Mouse (Mus musculus): ENCODE data around the gene Nadsyn1. TPM values are rescaled to one million over a fixed set of nuclear protein-coding genes. Genes with fewer than 3 reads are reported as not detected.

Gene Nadsyn1
- polyA plus RNA-seq, 1 experiment: 12.3 TPM

- TF ChIP-seq EP300 (IDR thresholded peaks at IDR 0.05; ENCODE audit: insufficient read depth, low read depth, low read length): no peak
- no peak for TF ChIP-seq CTCF (IDR thresholded peaks at IDR 0.05; ENCODE audit: low read depth, low read length)
- TF ChIP-seq POLR2A (IDR thresholded peaks at IDR 0.05; ENCODE audit: insufficient read depth, low read length): no peak
- Histone ChIP-seq H3K27ac (ENCODE audit: insufficient read depth, low read length) (no peak overlapping the region), H3K36me3 (ENCODE audit: control insufficient read depth, insufficient read depth, low read length, poor library complexity, severe bottlenecking) (no peaks in the 10 kb centered on the region), H3K4me3 (ENCODE audit: low read depth, low read length) (no peak overlapping the region), H3K27me3 (ENCODE audit: control insufficient read depth, insufficient read depth, low read length, poor library complexity, severe bottlenecking) (no peaks in the 10 kb centered on the region), H3K9ac (ENCODE audit: low read depth, poor library complexity, severe bottlenecking) (no peak overlapping the region), H3K9me3 (replicated peaks; ENCODE audit: control insufficient read depth, insufficient read depth, low read length, poor library complexity, severe bottlenecking) (no peaks in the 10 kb centered on the region), H3K4me1 (ENCODE audit: control insufficient read depth, insufficient read depth, low read length) (no peaks in the 10 kb centered on the region)
Observed at GRCm38 (mm10) chr7:143777375-143777774, 45.3 kb downstream of the Nadsyn1 start.

GRCm38 (mm10) chr7:143776137-143776536 is 46.5 kb downstream of the Nadsyn1 start:
- TF ChIP-seq POLR2A (IDR thresholded peaks at IDR 0.05; ENCODE audit: insufficient read depth, low read length) (no peak), EP300 (IDR thresholded peaks at IDR 0.05; ENCODE audit: insufficient read depth, low read depth, low read length) (no peak), CTCF (IDR thresholded peaks at IDR 0.05; ENCODE audit: low read depth, low read length) (no peak)
- Histone ChIP-seq H3K4me3 (ENCODE audit: low read depth, low read length) (no peak overlapping the region), H3K27me3 (ENCODE audit: control insufficient read depth, insufficient read depth, low read length, poor library complexity, severe bottlenecking) (no peaks in the 10 kb centered on the region), H3K9ac (ENCODE audit: low read depth, poor library complexity, severe bottlenecking) (no peak overlapping the region), H3K9me3 (replicated peaks; ENCODE audit: control insufficient read depth, insufficient read depth, low read length, poor library complexity, severe bottlenecking) (no peaks in the 10 kb centered on the region), H3K27ac (ENCODE audit: insufficient read depth, low read length) (no peak overlapping the region), H3K4me1 (ENCODE audit: control insufficient read depth, insufficient read depth, low read length) (no peaks in the 10 kb centered on the region), H3K36me3 (ENCODE audit: control insufficient read depth, insufficient read depth, low read length, poor library complexity, severe bottlenecking) (no peaks in the 10 kb centered on the region)

- H3K4me3 ChIP-seq (ENCODE audit: low read depth, low read length): no peak overlapping the region
- no peak for TF ChIP-seq CTCF (IDR thresholded peaks at IDR 0.05; ENCODE audit: low read depth, low read length)
- no peak for TF ChIP-seq POLR2A (IDR thresholded peaks at IDR 0.05; ENCODE audit: insufficient read depth, low read length)
- no peak for TF ChIP-seq EP300 (IDR thresholded peaks at IDR 0.05; ENCODE audit: insufficient read depth, low read depth, low read length)
- no peaks in the 10 kb centered on the region for H3K36me3 ChIP-seq (ENCODE audit: control insufficient read depth, insufficient read depth, low read length, poor library complexity, severe bottlenecking)
- H3K27ac ChIP-seq (ENCODE audit: insufficient read depth, low read length): no peak overlapping the region
- H3K27me3 ChIP-seq (ENCODE audit: control insufficient read depth, insufficient read depth, low read length, poor library complexity, severe bottlenecking): no peaks in the 10 kb centered on the region
- H3K9ac ChIP-seq (ENCODE audit: low read depth, poor library complexity, severe bottlenecking): no peak overlapping the region
- no peaks in the 10 kb centered on the region for H3K9me3 ChIP-seq (replicated peaks; ENCODE audit: control insufficient read depth, insufficient read depth, low read length, poor library complexity, severe bottlenecking)
- no peaks in the 10 kb centered on the region for H3K4me1 ChIP-seq (ENCODE audit: control insufficient read depth, insufficient read depth, low read length)
Observed at GRCm38 (mm10) chr7:143769461-143769860, 53.2 kb downstream of the Nadsyn1 start.

- Histone ChIP-seq H3K4me3 (ENCODE audit: low read depth, low read length) (no peak overlapping the region), H3K36me3 (ENCODE audit: control insufficient read depth, insufficient read depth, low read length, poor library complexity, severe bottlenecking) (no peaks in the 10 kb centered on the region), H3K27ac (ENCODE audit: insufficient read depth, low read length) (no peak overlapping the region), H3K9ac (ENCODE audit: low read depth, poor library complexity, severe bottlenecking) (no peak overlapping the region), H3K9me3 (replicated peaks; ENCODE audit: control insufficient read depth, insufficient read depth, low read length, poor library complexity, severe bottlenecking) (no peaks in the 10 kb centered on the region), H3K4me1 (ENCODE audit: control insufficient read depth, insufficient read depth, low read length) (no peaks in the 10 kb centered on the region), H3K27me3 (ENCODE audit: control insufficient read depth, insufficient read depth, low read length, poor library complexity, severe bottlenecking) (no peaks in the 10 kb centered on the region)
- TF ChIP-seq POLR2A (IDR thresholded peaks at IDR 0.05; ENCODE audit: insufficient read depth, low read length): no peak
- no peak for TF ChIP-seq CTCF (IDR thresholded peaks at IDR 0.05; ENCODE audit: low read depth, low read length)
- no peak for TF ChIP-seq EP300 (IDR thresholded peaks at IDR 0.05; ENCODE audit: insufficient read depth, low read depth, low read length)
Observed at GRCm38 (mm10) chr7:143768267-143768666, 54.4 kb downstream of the Nadsyn1 start.

GRCm38 (mm10) chr7:143766893-143767292 is 55.8 kb downstream of the Nadsyn1 start, which contains the start of gene Mrgprg:
TSS of gene Mrgprg (minus strand) at chr7:143766993.
- TF ChIP-seq CTCF (IDR thresholded peaks at IDR 0.05; ENCODE audit: low read depth, low read length) (no peak), EP300 (IDR thresholded peaks at IDR 0.05; ENCODE audit: insufficient read depth, low read depth, low read length) (no peak), POLR2A (IDR thresholded peaks at IDR 0.05; ENCODE audit: insufficient read depth, low read length) (no peak)
- Histone ChIP-seq H3K4me3 (ENCODE audit: low read depth, low read length) (no peak within 1 kb of the TSS), H3K27ac (ENCODE audit: insufficient read depth, low read length) (no peak within 1 kb of the TSS), H3K4me1 (ENCODE audit: control insufficient read depth, insufficient read depth, low read length) (no peaks in the 10 kb centered on the region), H3K9ac (ENCODE audit: low read depth, poor library complexity, severe bottlenecking) (no peak within 1 kb of the TSS), H3K27me3 (ENCODE audit: control insufficient read depth, insufficient read depth, low read length, poor library complexity, severe bottlenecking) (no peaks in the 10 kb centered on the region), H3K36me3 (ENCODE audit: control insufficient read depth, insufficient read depth, low read length, poor library complexity, severe bottlenecking) (no peaks in the 10 kb centered on the region), H3K9me3 (replicated peaks; ENCODE audit: control insufficient read depth, insufficient read depth, low read length, poor library complexity, severe bottlenecking) (no peaks in the 10 kb centered on the region)

GRCm38 (mm10) chr7:143764876-143765530 is 57.6 kb downstream of the Nadsyn1 start:
- no peaks in the 10 kb centered on the region for H3K4me1 ChIP-seq (ENCODE audit: control insufficient read depth, insufficient read depth, low read length)
- H3K9me3 ChIP-seq (replicated peaks; ENCODE audit: control insufficient read depth, insufficient read depth, low read length, poor library complexity, severe bottlenecking): no peaks in the 10 kb centered on the region
- TF ChIP-seq POLR2A (IDR thresholded peaks at IDR 0.05; ENCODE audit: insufficient read depth, low read length) (no peak), EP300 (IDR thresholded peaks at IDR 0.05; ENCODE audit: insufficient read depth, low read depth, low read length) (no peak), CTCF (IDR thresholded peaks at IDR 0.05; ENCODE audit: low read depth, low read length) (no peak)
- H3K27me3 ChIP-seq (ENCODE audit: control insufficient read depth, insufficient read depth, low read length, poor library complexity, severe bottlenecking): no peaks in the 10 kb centered on the region
- no peak overlapping the region for H3K9ac ChIP-seq (ENCODE audit: low read depth, poor library complexity, severe bottlenecking)
- no peak overlapping the region for H3K27ac ChIP-seq (ENCODE audit: insufficient read depth, low read length)
- H3K4me3 ChIP-seq (ENCODE audit: low read depth, low read length): no peak overlapping the region
- no peaks in the 10 kb centered on the region for H3K36me3 ChIP-seq (ENCODE audit: control insufficient read depth, insufficient read depth, low read length, poor library complexity, severe bottlenecking)

Measured in ES-Bruce4 (cell line).